Mouse (Mus musculus) layer of hippocampus, adult 18-20 months (tissue): Measurements from ENCODE around the gene Ovol2. TPM values are rescaled to one million over a fixed set of nuclear protein-coding genes. Genes with fewer than 3 reads are reported as not detected.

ENCODE experiments used
- DNase-seq, 2 experiments: peaks; one replicate each; pipeline ENCODE4 v3.0.0; 2022; ENCODE audit warnings: low spot score in 2 of 2
- total RNA-seq, 2 experiments: library from RNA; stranded (reverse); gene quantifications; 2 replicates each; pipeline ENCODE4 v1.2.3; 2021

Gene Ovol2
- total RNA-seq, 2 experiments from 2014 or later, result 1.6 to 1.9 TPM

DNA sequence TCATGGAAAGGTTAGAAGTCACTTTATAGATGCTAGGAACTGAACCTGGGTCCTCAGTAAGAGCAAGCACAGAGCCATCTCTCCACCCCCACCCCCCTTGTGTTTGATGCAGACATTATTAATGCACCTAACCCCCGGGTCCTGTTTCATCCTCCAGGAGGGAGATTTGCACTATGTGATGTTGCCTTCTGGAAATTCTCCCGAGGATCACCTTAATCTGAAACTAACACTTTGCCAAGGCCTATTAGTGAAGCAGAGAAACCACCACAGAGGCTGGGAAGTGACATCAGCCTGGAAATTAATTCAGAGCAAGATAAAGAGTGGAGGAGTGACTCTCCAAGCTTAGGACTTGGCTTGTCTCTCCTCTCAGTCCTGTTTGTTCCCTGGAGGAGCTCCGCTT lies 7.7 kb downstream of the Ovol2 start:
- DNase-seq, result no peak

DNA sequence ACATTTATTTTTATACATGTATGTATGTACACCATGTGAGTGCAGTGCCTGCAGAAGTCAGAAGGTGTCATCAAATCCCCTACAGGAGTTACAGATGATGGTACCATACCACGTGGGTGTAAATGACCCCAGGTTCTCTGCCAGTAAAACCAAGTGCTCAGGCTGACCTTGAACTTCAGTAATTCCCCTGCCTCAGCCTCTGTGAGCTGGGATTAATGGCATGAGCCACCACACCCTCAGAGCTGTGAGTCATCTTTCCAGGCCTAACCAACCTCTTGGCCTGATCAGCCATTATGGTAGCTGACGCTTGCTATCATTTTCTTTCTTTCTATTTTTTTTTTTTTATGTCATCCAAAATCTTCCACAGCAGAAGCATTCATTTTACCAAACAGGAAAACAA lies 20.6 kb downstream of the Ovol2 start:
- no peak for DNase-seq

DNA sequence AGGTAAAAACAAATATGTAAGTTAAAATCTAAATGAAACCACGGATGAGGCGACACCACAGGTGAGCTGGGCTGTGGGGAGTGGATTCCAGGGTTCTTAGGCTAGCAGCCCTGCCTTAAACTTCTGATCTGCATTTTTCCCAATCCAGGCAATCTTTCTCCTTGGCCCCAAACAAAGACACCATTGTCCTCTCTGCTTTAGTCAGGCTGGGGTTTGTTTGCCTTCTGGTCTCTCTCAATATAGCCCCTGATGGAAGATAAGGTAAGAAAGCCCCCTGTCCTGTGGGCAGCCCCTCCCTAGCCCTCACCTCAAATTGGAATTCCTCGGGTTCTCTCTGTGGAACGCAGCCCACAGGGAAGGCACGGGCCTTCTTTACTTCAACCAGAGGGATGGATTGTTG lies 21.7 kb downstream of the Ovol2 start:
- no peak for DNase-seq

- DNase-seq, result no peak
Measured at GRCm38 (mm10) chr2:144308561-144308960, 23.4 kb downstream of the Ovol2 start.

- DNase-seq, result no peak
Measured at GRCm38 (mm10) chr2:144305721-144306294, 26.1 kb downstream of the Ovol2 start.

DNA sequence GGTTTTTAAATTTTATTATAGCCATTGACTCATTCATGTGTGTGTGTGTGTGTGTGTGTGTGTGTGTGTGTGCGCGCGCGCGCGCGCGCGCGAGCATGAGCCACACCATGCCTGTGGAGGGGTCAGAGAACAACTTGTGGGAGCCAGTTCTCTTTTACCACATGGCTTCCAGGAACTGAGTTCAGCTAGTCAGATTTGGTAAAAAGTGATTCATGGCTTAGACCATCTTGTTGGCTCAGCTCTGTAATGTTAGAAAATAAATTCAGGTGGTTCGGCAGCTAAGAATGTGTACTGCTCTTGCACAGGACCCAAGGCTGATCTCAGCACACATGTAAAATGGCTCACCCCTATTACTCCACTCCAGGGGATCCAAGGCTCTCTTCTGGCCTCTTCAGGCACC lies 30.8 kb downstream of the Ovol2 start:
- no peak for DNase-seq

DNA sequence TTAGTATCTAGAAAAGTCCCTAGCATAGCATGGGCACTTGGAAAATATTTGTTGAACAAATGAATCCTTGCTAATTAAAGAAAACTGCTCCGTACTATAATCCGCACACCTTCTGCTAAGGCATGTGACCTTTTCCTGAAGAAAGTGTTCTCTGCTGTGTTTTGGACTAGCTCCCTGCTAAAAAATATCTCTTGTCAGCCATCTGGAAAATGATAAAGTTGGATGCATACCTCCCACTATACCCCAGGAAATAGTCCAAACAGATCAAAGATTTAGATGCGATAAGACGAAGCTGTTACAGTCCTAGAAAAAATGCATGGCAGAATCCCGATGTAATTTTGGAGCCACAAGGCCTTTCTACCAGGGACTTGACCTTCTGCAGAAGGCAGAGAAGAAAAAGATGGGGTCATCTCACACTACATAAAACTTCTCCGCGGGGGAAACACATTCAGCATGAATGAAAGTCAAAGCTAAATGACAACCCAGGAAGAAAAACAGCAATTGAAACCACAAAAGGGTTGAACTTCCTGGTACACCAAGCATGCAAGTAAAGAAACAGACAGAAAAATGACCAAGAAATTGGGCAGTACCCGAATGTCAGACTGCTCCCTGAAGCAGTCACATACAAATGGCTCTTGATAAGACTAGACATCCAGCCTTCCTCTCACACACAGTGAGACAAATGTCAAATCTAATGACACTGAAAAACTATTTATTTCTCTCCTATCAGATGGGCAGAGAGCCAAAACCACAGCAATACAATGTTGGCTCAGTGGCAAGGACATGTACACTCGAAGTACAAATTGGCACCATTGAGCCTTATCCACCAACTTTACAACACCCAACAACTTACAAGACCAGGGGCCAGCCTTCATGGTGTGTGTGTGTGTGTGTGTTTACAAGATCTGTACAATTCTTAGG lies 31.9 kb downstream of the Ovol2 start:
- DNase-seq, result peak in 1 of 2 experiments; percentile 28

DNA sequence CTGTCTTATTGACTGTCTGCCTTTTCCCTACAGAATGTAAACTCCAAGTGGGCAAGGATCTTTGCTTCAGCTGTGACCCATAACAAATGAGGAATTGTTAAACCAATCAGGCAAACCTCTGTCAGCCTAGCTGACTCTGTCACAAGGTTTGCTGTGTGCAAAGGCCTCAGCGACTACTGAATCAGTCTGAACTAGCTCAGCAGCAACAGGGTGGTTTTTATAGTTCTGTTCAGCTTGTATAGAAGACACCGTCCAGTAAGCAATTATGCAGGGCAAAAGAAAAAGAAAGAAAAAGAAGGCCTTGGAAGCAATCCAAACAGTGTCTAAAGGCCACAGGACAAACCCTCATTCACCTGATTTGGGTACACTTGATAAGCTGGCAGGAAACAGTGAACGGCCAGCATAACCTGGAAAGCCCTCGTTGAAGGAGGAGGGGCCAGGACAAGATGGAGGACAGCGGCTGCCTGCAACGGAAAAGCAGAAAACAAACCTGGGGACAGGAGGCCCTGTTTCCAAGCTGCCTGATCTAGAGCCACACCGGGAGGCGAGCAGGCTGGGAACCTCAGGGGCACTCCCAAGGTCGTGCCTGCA lies 36.7 kb downstream of the Ovol2 start:
- no peak for DNase-seq

DNA sequence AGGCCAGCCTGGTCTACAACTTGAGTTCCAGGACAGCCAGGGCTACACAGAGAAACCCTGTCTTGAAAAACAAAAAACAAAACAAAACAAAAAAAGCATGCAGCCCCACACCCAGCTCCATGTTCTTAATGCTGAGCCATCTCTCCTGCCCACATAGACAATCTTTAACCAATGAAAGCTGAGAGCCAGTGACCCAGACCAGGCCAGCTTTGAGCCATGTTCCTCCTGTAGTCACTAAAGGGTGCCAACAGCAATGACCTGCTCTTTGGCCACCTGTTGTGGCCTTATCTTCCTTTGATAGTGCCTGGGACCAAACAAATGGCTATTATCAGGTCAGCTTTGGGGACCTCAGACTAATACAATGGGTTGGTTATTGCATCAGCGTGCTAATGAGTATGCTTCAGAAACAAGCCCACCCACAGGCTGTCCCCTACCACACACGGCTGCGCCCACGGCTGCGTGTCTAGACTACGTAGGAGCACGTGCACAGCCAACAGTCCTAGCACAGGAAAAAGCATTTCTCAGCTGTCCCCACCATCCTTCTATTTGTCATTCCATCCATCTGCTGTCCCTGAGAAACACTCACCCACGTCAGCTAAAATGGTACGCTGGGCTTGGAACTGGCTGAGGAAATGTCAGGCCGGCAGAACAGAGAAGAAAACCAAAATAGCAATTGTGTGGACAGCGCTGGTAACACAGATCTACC lies 40.2 kb downstream of the Ovol2 start:
- DNase-seq, result peak; percentile 73 to 74

- DNase-seq, result no peak
Measured at GRCm38 (mm10) chr2:144290321-144290720, 41.6 kb downstream of the Ovol2 start.

- DNase-seq, result no peak
Measured at GRCm38 (mm10) chr2:144281417-144281816, 50.5 kb downstream of the Ovol2 start.

DNA sequence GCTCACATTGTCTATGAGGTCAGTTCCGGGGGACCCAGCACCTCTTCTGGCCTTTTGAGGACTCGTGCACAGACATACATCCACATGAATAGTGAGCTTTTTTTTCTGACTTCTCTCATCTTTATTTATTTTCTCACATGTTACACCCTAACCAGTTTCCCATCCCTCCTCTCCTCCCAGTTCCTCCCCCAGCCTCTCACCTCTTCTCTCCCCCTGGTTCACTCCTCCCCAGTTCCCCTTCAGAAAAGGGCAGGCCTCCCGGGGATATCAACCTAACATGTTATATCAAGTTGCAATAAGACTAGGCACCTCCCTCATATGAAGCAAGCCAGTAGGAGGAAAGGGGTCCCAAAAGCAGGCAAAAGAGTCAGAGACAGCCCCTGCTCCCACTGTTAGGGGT lies 51.4 kb downstream of the Ovol2 start:
- DNase-seq, result no peak

GRCm38 (mm10) chr2:144279742-144280141 lies 52.2 kb downstream of the Ovol2 start:
- no peak for DNase-seq

DNA sequence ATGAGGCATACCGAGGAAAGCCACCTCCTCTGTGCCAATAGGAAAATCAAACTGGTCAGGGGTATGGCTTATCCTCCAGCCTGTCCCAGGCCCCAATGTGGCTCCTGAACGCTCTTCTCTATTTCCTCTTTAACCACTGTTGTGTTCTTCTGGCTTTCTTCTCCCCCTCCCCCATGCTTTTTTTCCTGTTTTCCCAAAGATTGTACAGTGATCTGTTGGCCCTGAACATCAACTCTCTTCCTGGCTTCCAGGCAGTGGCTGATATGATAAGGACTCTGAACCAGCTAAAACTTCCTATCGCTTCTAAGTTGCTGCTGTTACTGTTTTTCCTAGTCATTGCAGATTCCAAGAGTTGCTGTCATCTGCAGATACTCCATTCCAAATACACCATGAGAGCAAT lies 55.1 kb downstream of the Ovol2 start:
- no peak for DNase-seq

GRCm38 (mm10) chr2:144274741-144275140 lies 57.2 kb downstream of the Ovol2 start:
- no peak for DNase-seq

DNA sequence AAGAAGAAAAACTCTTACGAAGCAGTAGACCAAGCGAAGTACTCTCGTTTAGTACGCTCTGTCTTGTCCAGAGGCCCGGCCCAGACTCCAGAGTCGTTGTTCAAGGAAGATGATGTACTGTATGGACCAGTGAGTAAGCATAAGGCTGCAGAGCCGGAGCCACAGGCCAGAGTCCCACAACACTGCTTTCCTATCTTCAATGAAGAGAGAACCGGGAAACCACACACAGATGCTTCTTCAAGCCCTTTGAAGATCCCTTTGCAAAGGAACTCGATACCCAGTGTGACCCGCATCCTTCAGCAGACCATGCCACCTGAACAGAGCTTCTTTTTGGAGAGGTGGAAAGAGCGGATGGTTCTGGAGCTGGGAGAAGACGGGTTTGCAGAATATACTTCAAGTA lies 59.9 kb downstream of the Ovol2 start:
- DNase-seq, result no peak

DNA sequence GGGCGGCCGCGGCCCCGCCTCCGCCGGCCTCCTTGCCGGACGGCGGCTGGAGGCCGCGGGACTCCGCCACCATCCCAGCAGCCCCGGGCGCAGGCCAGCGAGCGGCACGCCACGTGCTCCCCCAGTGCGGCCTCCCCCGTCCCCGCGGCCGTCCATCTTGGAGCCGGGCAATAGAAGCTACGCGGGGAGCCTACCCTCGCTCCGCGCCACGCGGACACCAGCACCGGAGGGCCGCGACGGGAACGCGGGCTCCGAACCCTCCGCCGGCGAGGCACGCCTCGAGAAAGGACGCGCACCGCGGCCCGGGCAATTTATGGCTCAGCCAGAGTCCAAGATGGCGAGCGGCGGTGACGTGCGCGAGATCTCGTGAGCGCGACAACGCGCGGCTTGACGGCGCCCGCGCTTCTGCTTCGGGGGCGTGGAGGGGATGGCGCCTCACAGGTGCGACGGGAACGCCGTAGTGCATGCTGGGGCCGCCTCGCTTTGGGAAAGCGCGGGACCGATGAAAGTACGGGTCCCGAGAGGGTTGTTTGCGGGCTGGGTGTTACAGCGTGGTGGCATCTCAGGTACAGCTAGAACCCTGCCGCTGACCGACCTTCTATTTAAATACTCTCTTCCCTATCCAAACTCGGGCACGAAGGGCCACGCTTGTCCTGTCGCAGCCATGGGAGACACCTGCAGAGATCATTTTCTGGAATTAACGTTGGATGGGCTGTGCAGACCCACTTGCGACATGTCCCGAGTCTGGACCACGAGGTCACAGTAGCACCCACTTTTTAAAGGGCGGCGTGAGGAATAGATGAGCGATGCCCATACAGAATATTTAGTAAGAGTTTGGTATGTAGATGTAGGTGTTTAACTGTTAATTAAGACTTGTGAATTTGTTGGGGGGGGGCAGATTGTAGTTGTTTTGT lies 61.2 kb downstream of the Ovol2 start, which contains the start of the genes Mgme1 and Snx5:
TSS of gene Mgme1 (plus strand) at position 157 of the 914 bp plus-strand sequence.
TSS of gene Snx5 (minus strand) at position 400 of the 914 bp plus-strand sequence.
- peak; percentile 96 for DNase-seq

GRCm38 (mm10) chr2:144269679-144270475 lies 62.1 kb downstream of the Ovol2 start:
- DNase-seq, result no peak

- no peak for DNase-seq
Measured at GRCm38 (mm10) chr2:144269306-144269650, 62.7 kb downstream of the Ovol2 start.
